Mouse (Mus musculus): Measurements from ENCODE around the gene Atp6v1c2.

DNA sequence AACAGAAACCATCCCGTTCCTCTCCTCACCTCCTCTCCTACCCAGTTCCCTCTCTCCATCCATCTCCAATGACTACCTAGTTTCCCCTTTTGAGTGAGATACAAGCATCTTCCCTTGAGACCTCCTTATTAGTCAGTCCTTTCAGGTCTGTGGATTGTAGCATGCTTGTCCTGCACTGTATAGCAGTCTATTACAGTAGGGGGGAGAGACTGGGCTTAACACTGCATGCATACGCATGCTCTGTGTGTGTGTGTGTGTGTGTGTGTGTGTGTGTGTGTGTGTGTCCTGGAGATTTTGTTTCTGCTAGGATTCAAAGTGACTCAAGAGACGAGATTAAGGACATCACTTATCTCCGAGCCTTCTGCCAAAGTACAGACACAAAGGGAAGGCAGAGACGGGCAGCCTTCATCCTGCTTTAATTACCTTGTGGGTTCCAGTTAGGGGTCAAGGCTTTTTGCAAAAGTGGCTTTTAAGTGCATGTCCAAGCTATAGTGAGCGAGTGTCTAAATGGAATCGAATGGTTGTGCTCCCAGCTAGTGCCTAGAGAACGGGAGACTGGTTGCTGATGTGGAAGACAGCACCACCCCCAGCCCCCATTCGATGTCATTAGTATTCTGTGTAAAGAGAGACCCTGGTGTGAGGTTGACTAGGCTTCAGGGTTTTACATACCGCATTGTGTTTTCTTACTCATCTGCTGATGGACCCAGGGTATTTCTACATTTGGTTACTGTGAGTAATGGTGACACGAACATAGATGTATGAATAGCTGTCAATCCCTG is 93.4 kb downstream of the Atp6v1c2 start:
- TF ChIP-seq EP300 (optimal IDR thresholded peaks at IDR 0.05) (no peak), CTCF (IDR thresholded peaks at IDR 0.05; ENCODE audit: low read depth) (no peak)

Data from stomach, postnatal 0 days (tissue).